Comparison of ENCODE assay signal across 8 mouse cellular contexts in genomic region chr9:41108324-41109180, GRCm38 (mm10). TPM values are rescaled to one million over a fixed set of nuclear protein-coding genes. Genes with fewer than 3 reads are reported as not detected.
DNase-seq lines count a peak whose midpoint lies in the region; ATAC-seq and TF ChIP-seq lines count a peak whose summit lies in the region.

No protein-coding gene starts in this region.

- 45% methylated on average over 14 of the region's 14 CpGs for WGBS in hindbrain, embryonic 15.5 days
- WGBS in hindbrain, embryonic 11.5 days, result 86% methylated on average over 14 of the region's 14 CpGs
- 25% methylated on average over 14 of the region's 14 CpGs for WGBS in heart, embryonic 13.5 days

- H3K9ac ChIP-seq in hindbrain, embryonic 15.5 days, result no peak overlapping the region
- no peak overlapping the region for H3K9ac ChIP-seq in hindbrain, embryonic 11.5 days (ENCODE audit: low read depth, low read length)
- H3K9ac ChIP-seq in heart, embryonic 13.5 days, result peak overlapping the region; percentile 37; the same call in 1 of the 2 replicates

- peak overlapping the region; percentile 23; the same call in 1 of the 2 replicates for H3K27ac ChIP-seq in hindbrain, embryonic 15.5 days (replicated peaks)
- no peak overlapping the region for H3K27ac ChIP-seq in hindbrain, embryonic 11.5 days (ENCODE audit: low read depth, low read length)
- H3K27ac ChIP-seq in heart, embryonic 13.5 days (replicated peaks), result peak overlapping the region; percentile 75
- H3K27ac ChIP-seq in layer of hippocampus, adult 2 months, result peak overlapping the region; percentile 85

- no peak for DNase-seq in hindbrain, embryonic 11.5 days (ENCODE audit: low spot score)
- peak; percentile 74 to 81 for DNase-seq in cerebellum, postnatal 10 days
- DNase-seq in layer of hippocampus, adult 2 months (ENCODE audit: low spot score in 2 of 2), result peak; percentile 57 to 85
- DNase-seq in ovary, postnatal 36 days (ENCODE audit: low spot score), result no peak
- no peak for DNase-seq in thymus, postnatal 14 days

- no peaks in the 10 kb centered on the region for H3K27me3 ChIP-seq in hindbrain, embryonic 15.5 days
- H3K27me3 ChIP-seq in hindbrain, embryonic 11.5 days (ENCODE audit: control insufficient read depth, insufficient read depth, low read length), result no peaks in the 10 kb centered on the region
- H3K27me3 ChIP-seq in heart, embryonic 13.5 days (replicated peaks), result no peaks in the 10 kb centered on the region

- H3K4me2 ChIP-seq in hindbrain, embryonic 15.5 days, result no peak overlapping the region
- no peak overlapping the region for H3K4me2 ChIP-seq in hindbrain, embryonic 11.5 days (replicated peaks; ENCODE audit: low read depth, low read length)
- peak overlapping the region; percentile 48 for H3K4me2 ChIP-seq in heart, embryonic 13.5 days

- H3K9me3 ChIP-seq in hindbrain, embryonic 15.5 days, result no peaks in the 10 kb centered on the region
- no peaks in the 10 kb centered on the region for H3K9me3 ChIP-seq in hindbrain, embryonic 11.5 days (ENCODE audit: control insufficient read depth, low read length)
- no peaks in the 10 kb centered on the region for H3K9me3 ChIP-seq in heart, embryonic 13.5 days

- H3K4me3 ChIP-seq in hindbrain, embryonic 15.5 days, result no peak overlapping the region
- no peak overlapping the region for H3K4me3 ChIP-seq in hindbrain, embryonic 11.5 days (ENCODE audit: low read depth, low read length)
- no peak overlapping the region for H3K4me3 ChIP-seq in heart, embryonic 13.5 days
- H3K4me3 ChIP-seq in layer of hippocampus, adult 2 months, result no peak overlapping the region; the same call in 1 of the 2 replicates

- H3K4me1 ChIP-seq in hindbrain, embryonic 15.5 days (replicated peaks), result peaks cover 15% of the 10 kb centered on the region
- no peaks in the 10 kb centered on the region; the same call in 1 of the 2 replicates for H3K4me1 ChIP-seq in hindbrain, embryonic 11.5 days (replicated peaks; ENCODE audit: control insufficient read depth, insufficient read depth, low read length)
- peaks cover 76% of the 10 kb centered on the region for H3K4me1 ChIP-seq in heart, embryonic 13.5 days

- no peak for TF ChIP-seq CTCF in layer of hippocampus, adult 2 months (conservative IDR thresholded peaks at IDR 0.05)

- peak; percentile 39 for ATAC-seq in hindbrain, embryonic 15.5 days (ENCODE audit: low FRiP score, low read depth)
- ATAC-seq in hindbrain, embryonic 11.5 days (ENCODE audit: low FRiP score), result no peak
- peak; percentile 48; the same call in 1 of the 2 replicates for ATAC-seq in heart, embryonic 13.5 days (ENCODE audit: extremely low read depth, insufficient number of reproducible peaks, low FRiP score, low TSS enrichment)
- peak; percentile 38; the same call in 1 of the 2 replicates for ATAC-seq in megakaryocyte progenitor cell, adult 5-6 weeks (replicated peaks; ENCODE audit: poor library complexity)

- no peaks in the 10 kb centered on the region for H3K36me3 ChIP-seq in hindbrain, embryonic 15.5 days
- no peaks in the 10 kb centered on the region for H3K36me3 ChIP-seq in hindbrain, embryonic 11.5 days (ENCODE audit: control insufficient read depth, insufficient read depth, low read length)
- no peaks in the 10 kb centered on the region for H3K36me3 ChIP-seq in heart, embryonic 13.5 days

RNA-seq across cellular contexts. Expression of gene Ubash3b, which starts 52.9 kb away (rescaled TPM):
- 24.6 and 27.3 TPM in 2 replicates for polyA plus RNA-seq in hindbrain, embryonic 15.5 days (2015; fragmentation: Nextera tagmentation; extraction: Ambion mirVana)
- 12.0 and 13.7 TPM in 2 replicates for polyA plus RNA-seq in hindbrain, embryonic 11.5 days (2014; fragmentation: Nextera tagmentation; extraction: Ambion mirVana)
- 8.5 and 9.3 TPM in 2 replicates for polyA plus RNA-seq in heart, embryonic 13.5 days (2015; fragmentation: Nextera tagmentation; extraction: Ambion mirVana)
- 10 to 100 TPM; 26.7 to 27.0 TPM for total RNA-seq in layer of hippocampus, adult 2 months (2021)
- 8.8 and 9.9 TPM in 2 replicates for total RNA-seq in megakaryocyte progenitor cell, adult 5-6 weeks (2015)
- total RNA-seq in megakaryocyte progenitor cell, adult 5-6 weeks (2017), result 5.3 and 5.8 TPM in 2 replicates

Comparison
In these comparisons a context has a peak if more than half of its experiments do, and no peak if none do; other contexts are left out.
1. DNase-seq: peak in cerebellum, postnatal 10 days (2 of 2) and layer of hippocampus, adult 2 months (2 of 2); none in hindbrain, embryonic 11.5 days (single experiment), ovary, postnatal 36 days (single experiment) and thymus, postnatal 14 days (single experiment).